Mouse (Mus musculus) right cerebral cortex, adult 18-20 months (tissue): ENCODE data around the gene Dscaml1.

Source experiments
- DNase-seq: peaks from one replicate; pipeline ENCODE4 v3.0.0; 2022; ENCODE audit warnings: mixed read lengths

Dscaml1 gene

GRCm38 (mm10) chr9:45458363-45458762 is 31.9 kb downstream of the Dscaml1 start:
- DNase-seq = no peak

GRCm38 (mm10) chr9:45465396-45466019 is 39.1 kb downstream of the Dscaml1 start:
- DNase-seq = no peak

GRCm38 (mm10) chr9:45468235-45468634 is 41.8 kb downstream of the Dscaml1 start:
- DNase-seq = no peak

GRCm38 (mm10) chr9:45470746-45471471 is 44.5 kb downstream of the Dscaml1 start:
- peak; percentile 71 for DNase-seq

- DNase-seq = peak; percentile 21
Measured at GRCm38 (mm10) chr9:45471691-45472090, 45.3 kb downstream of the Dscaml1 start.

- no peak for DNase-seq
Measured at GRCm38 (mm10) chr9:45474874-45475273, 48.4 kb downstream of the Dscaml1 start.

GRCm38 (mm10) chr9:45480936-45481335 is 54.5 kb downstream of the Dscaml1 start:
- DNase-seq = no peak

- no peak for DNase-seq
Measured at GRCm38 (mm10) chr9:45486665-45487074, 60.2 kb downstream of the Dscaml1 start.

- DNase-seq = peak; percentile 48
Measured at GRCm38 (mm10) chr9:45487179-45487801, 60.9 kb downstream of the Dscaml1 start.

GRCm38 (mm10) chr9:45490899-45491298 is 64.5 kb downstream of the Dscaml1 start:
- no peak for DNase-seq

- no peak for DNase-seq
Measured at GRCm38 (mm10) chr9:45494889-45495288, 68.5 kb downstream of the Dscaml1 start.

GRCm38 (mm10) chr9:45496340-45496739 is 69.9 kb downstream of the Dscaml1 start:
- DNase-seq = no peak

GRCm38 (mm10) chr9:45496944-45497343 is 70.5 kb downstream of the Dscaml1 start:
- DNase-seq = no peak

- peak; percentile 36 for DNase-seq
Measured at GRCm38 (mm10) chr9:45499267-45499666, 72.8 kb downstream of the Dscaml1 start.

GRCm38 (mm10) chr9:45500071-45500595 is 73.7 kb downstream of the Dscaml1 start:
- no peak for DNase-seq

GRCm38 (mm10) chr9:45501295-45501927 is 75.0 kb downstream of the Dscaml1 start:
- no peak for DNase-seq

GRCm38 (mm10) chr9:45501963-45502641 is 75.7 kb downstream of the Dscaml1 start:
- DNase-seq = no peak

- no peak for DNase-seq
Measured at GRCm38 (mm10) chr9:45504977-45505376, 78.5 kb downstream of the Dscaml1 start.

- no peak for DNase-seq
Measured at GRCm38 (mm10) chr9:45505487-45505939, 79.1 kb downstream of the Dscaml1 start.

- DNase-seq = no peak
Measured at GRCm38 (mm10) chr9:45507482-45507881, 81.1 kb downstream of the Dscaml1 start.

GRCm38 (mm10) chr9:45510806-45511546 is 84.5 kb downstream of the Dscaml1 start:
- DNase-seq = no peak
